Mouse (Mus musculus) embryo, embryonic 10.5 days (tissue): ENCODE results near the gene Galns.
"Not testable (repeated sequence)": the region's sequence is repeated elsewhere in the genome, so short reads cannot be mapped to it uniquely, and the experiment has no call there.

Experiments used
- DNase-seq: peaks from one replicate; pipeline ENCODE4 v3.0.0-alpha.2; 2015; ENCODE audit warnings: low spot score

Gene Galns

GRCm38 (mm10) chr8:122593783-122594507 is 17.3 kb downstream of the Galns start:
- DNase-seq = no peak

GRCm38 (mm10) chr8:122593240-122593639 is 18.0 kb downstream of the Galns start:
- DNase-seq = no peak

GRCm38 (mm10) chr8:122586749-122587148 is 24.5 kb downstream of the Galns start:
- DNase-seq = no peak

- DNase-seq = no peak
Observed at GRCm38 (mm10) chr8:122586171-122586570, 25.1 kb downstream of the Galns start.

GRCm38 (mm10) chr8:122585411-122585891 is 25.8 kb downstream of the Galns start:
- no peak for DNase-seq

- no peak for DNase-seq
Observed at GRCm38 (mm10) chr8:122584981-122585380, 26.3 kb downstream of the Galns start.

GRCm38 (mm10) chr8:122580926-122581325 is 30.3 kb downstream of the Galns start:
- DNase-seq = no peak

- no peak for DNase-seq
Observed at GRCm38 (mm10) chr8:122579196-122579595, 32.1 kb downstream of the Galns start.

- DNase-seq = no peak
Observed at GRCm38 (mm10) chr8:122577116-122577515, 34.1 kb downstream of the Galns start.

GRCm38 (mm10) chr8:122576648-122577022 is 34.6 kb downstream of the Galns start, which contains the start of gene Aprt:
Gene Aprt (minus strand): TSS chr8:122576909.
- peak; percentile 98 for DNase-seq

- no peak for DNase-seq
Observed at GRCm38 (mm10) chr8:122575735-122576647, 35.3 kb downstream of the Galns start.

GRCm38 (mm10) chr8:122575286-122575685 is 36.0 kb downstream of the Galns start:
- no peak for DNase-seq

- DNase-seq = no peak
Observed at GRCm38 (mm10) chr8:122574667-122575251, 36.5 kb downstream of the Galns start.

GRCm38 (mm10) chr8:122574264-122574663 is 37.0 kb downstream of the Galns start:
- no peak for DNase-seq

- no peak for DNase-seq
Observed at GRCm38 (mm10) chr8:122573577-122573976, 37.7 kb downstream of the Galns start.

- DNase-seq = not testable (repeated sequence)
Observed at GRCm38 (mm10) chr8:122573176-122573575, 38.1 kb downstream of the Galns start.

GRCm38 (mm10) chr8:122572751-122573150 is 38.5 kb downstream of the Galns start:
- DNase-seq = no peak

- DNase-seq = no peak
Observed at GRCm38 (mm10) chr8:122571750-122572267, 39.5 kb downstream of the Galns start.

- DNase-seq = no peak
Observed at GRCm38 (mm10) chr8:122571153-122571552, 40.1 kb downstream of the Galns start.

GRCm38 (mm10) chr8:122569996-122570395 is 41.3 kb downstream of the Galns start:
- no peak for DNase-seq

- DNase-seq = no peak
Observed at GRCm38 (mm10) chr8:122569329-122569728, 41.9 kb downstream of the Galns start.

- no peak for DNase-seq
Observed at GRCm38 (mm10) chr8:122568881-122569309, 42.4 kb downstream of the Galns start.
